Mouse (Mus musculus) heart, embryonic 11.5 days (tissue): ENCODE data around the gene Cdk15. TPM values are rescaled to one million over a fixed set of nuclear protein-coding genes. Genes with fewer than 3 reads are reported as not detected.

Source experiments
- ATAC-seq: fragments of 200-750 bp; cut with Nextera tagmentation; replicated peaks from 2 replicates; pipeline ENCODE4 v1.8.0; 2017; ENCODE audit warnings: moderate library complexity; ENCODE audit not compliant: insufficient number of reproducible peaks, low FRiP score, low TSS enrichment
- H3K27ac ChIP-seq: fragments of 300-500 bp; sonication (generic); 2 replicates; pipeline ENCODE4 v1.5.1; 2014; ENCODE audit warnings: mild to moderate bottlenecking, low read depth, low read length
- H3K27me3 ChIP-seq: fragments of 300-500 bp; sonication (generic); 2 replicates; pipeline ENCODE4 v1.6.1; 2014; ENCODE audit warnings: mild to moderate bottlenecking, low read length, mixed read lengths; ENCODE audit not compliant: control insufficient read depth, insufficient read depth
- H3K36me3 ChIP-seq: fragments of 300-500 bp; sonication (generic); 2 replicates; pipeline ENCODE4 v1.6.1; 2014; ENCODE audit warnings: mild to moderate bottlenecking, low read length, moderate library complexity, mixed read lengths; ENCODE audit not compliant: control insufficient read depth, insufficient read depth
- H3K4me1 ChIP-seq: fragments of 300-500 bp; sonication (generic); 2 replicates; pipeline ENCODE4 v1.6.1; 2014; ENCODE audit warnings: low read length; ENCODE audit not compliant: control insufficient read depth, insufficient read depth
- H3K4me2 ChIP-seq: fragments of 300-500 bp; sonication (generic); 2 replicates; pipeline ENCODE4 v1.6.1; 2014; ENCODE audit warnings: mild to moderate bottlenecking, moderate library complexity
- H3K4me3 ChIP-seq: fragments of 300-500 bp; sonication (generic); 2 replicates; pipeline ENCODE4 v1.5.1; 2014; ENCODE audit warnings: low read depth, low read length
- H3K9ac ChIP-seq: fragments of 300-500 bp; sonication (generic); 2 replicates; pipeline ENCODE4 v1.6.1; 2014; ENCODE audit warnings: mild to moderate bottlenecking, low read depth, low read length, moderate library complexity
- H3K9me3 ChIP-seq: fragments of 300-500 bp; sonication (generic); replicated peaks from 2 replicates; pipeline ENCODE4 v1.6.1; 2016; ENCODE audit warnings: low read length; ENCODE audit not compliant: control insufficient read depth
- WGBS: fragments of 180-500 bp; shearing (Covaris S2); extraction: QIAGEN DNeasy Blood & Tissue Kit; methylation state at CpG from one replicate; pipeline ENCODE4 v1.1.7; 2014; ENCODE audit not compliant: insufficient replicate concordance; 5-methylcytosine and 5-hydroxymethylcytosine counted together
- polyA plus RNA-seq: library from polyadenylated mRNA; unstranded; fragments of >200 nt; fragmentation: Nextera tagmentation; extraction: Ambion mirVana; gene quantifications from 2 replicates; pipeline ENCODE4 v1.2.1, GENCODE M21; 2014

Cdk15 gene
- polyA plus RNA-seq, 1 experiment from 2014 or later, result 0.50 TPM

- H3K27me3 ChIP-seq, result no peaks in the 10 kb centered on the region
- H3K36me3 ChIP-seq, result no peaks in the 10 kb centered on the region
- WGBS, result 6% methylated on average over 16 of the region's 16 CpGs
- no peaks in the 10 kb centered on the region for H3K9me3 ChIP-seq
- no peak overlapping the region for H3K27ac ChIP-seq
- peak overlapping the region; percentile 53 for H3K4me2 ChIP-seq
- no peak overlapping the region for H3K9ac ChIP-seq
- ATAC-seq, result no peak
- no peak overlapping the region for H3K4me3 ChIP-seq
- 0 out of 2 replicates have a peak, but pooled peaks cover 6% of the 10 kb centered on the region for H3K4me1 ChIP-seq
Measured at GRCm38 (mm10) chr1:59340814-59341588, 84.3 kb downstream of the Cdk15 start.

GRCm38 (mm10) chr1:59341697-59342096, 85.0 kb downstream of the Cdk15 start:
- Histone ChIP-seq H3K27me3 (no peaks in the 10 kb centered on the region), H3K4me3 (no peak overlapping the region), H3K9me3 (no peaks in the 10 kb centered on the region), H3K36me3 (no peaks in the 10 kb centered on the region), H3K27ac (no peak overlapping the region), H3K4me1 (0 out of 2 replicates have a peak, but pooled peaks cover 6% of the 10 kb centered on the region), H3K9ac (no peak overlapping the region), H3K4me2 (no peak overlapping the region)
- WGBS, result 30% methylated on average over 3 of the region's 3 CpGs
- no peak for ATAC-seq

- H3K4me2 ChIP-seq, result no peak overlapping the region
- H3K27me3 ChIP-seq, result no peaks in the 10 kb centered on the region
- no peak overlapping the region for H3K27ac ChIP-seq
- 66% methylated on average over 6 of the region's 6 CpGs for WGBS
- H3K4me3 ChIP-seq, result no peak overlapping the region
- H3K4me1 ChIP-seq, result 0 out of 2 replicates have a peak, but pooled peaks cover 6% of the 10 kb centered on the region
- no peak overlapping the region for H3K9ac ChIP-seq
- H3K9me3 ChIP-seq, result no peaks in the 10 kb centered on the region
- H3K36me3 ChIP-seq, result no peaks in the 10 kb centered on the region
- no peak for ATAC-seq
Measured at GRCm38 (mm10) chr1:59342146-59342545, 85.4 kb downstream of the Cdk15 start.

GRCm38 (mm10) chr1:59352706-59353105, 96.0 kb downstream of the Cdk15 start:
- H3K27me3 ChIP-seq, result peaks cover 25% of the 10 kb centered on the region
- H3K4me2 ChIP-seq, result no peak overlapping the region
- H3K9ac ChIP-seq, result no peak overlapping the region
- H3K9me3 ChIP-seq, result no peaks in the 10 kb centered on the region
- no peak overlapping the region for H3K27ac ChIP-seq
- H3K4me3 ChIP-seq, result no peak overlapping the region
- H3K4me1 ChIP-seq, result no peaks in the 10 kb centered on the region
- H3K36me3 ChIP-seq, result no peaks in the 10 kb centered on the region
- 68% methylated on average over 4 of the region's 4 CpGs for WGBS
- no peak for ATAC-seq

GRCm38 (mm10) chr1:59355440-59355839, 98.7 kb downstream of the Cdk15 start:
- H3K4me2 ChIP-seq, result no peak overlapping the region
- peaks cover 42% of the 10 kb centered on the region for H3K27me3 ChIP-seq
- H3K36me3 ChIP-seq, result no peaks in the 10 kb centered on the region
- ATAC-seq, result no peak
- H3K27ac ChIP-seq, result no peak overlapping the region
- no peak overlapping the region for H3K4me3 ChIP-seq
- H3K9ac ChIP-seq, result no peak overlapping the region
- H3K4me1 ChIP-seq, result no peaks in the 10 kb centered on the region
- no peaks in the 10 kb centered on the region for H3K9me3 ChIP-seq
- WGBS, result 74% methylated on average over 9 of the region's 9 CpGs

GRCm38 (mm10) chr1:59359136-59359535, 102.4 kb downstream of the Cdk15 start:
- Histone ChIP-seq H3K36me3 (no peaks in the 10 kb centered on the region), H3K4me1 (no peaks in the 10 kb centered on the region), H3K27ac (no peak overlapping the region), H3K4me2 (no peak overlapping the region), H3K9me3 (no peaks in the 10 kb centered on the region), H3K27me3 (peaks cover 65% of the 10 kb centered on the region), H3K4me3 (no peak overlapping the region), H3K9ac (no peak overlapping the region)
- no peak for ATAC-seq
- WGBS, result 82% methylated on average over 9 of the region's 9 CpGs

GRCm38 (mm10) chr1:59360834-59361233, 104.1 kb downstream of the Cdk15 start:
- Histone ChIP-seq H3K9me3 (no peaks in the 10 kb centered on the region), H3K4me2 (no peak overlapping the region), H3K4me1 (0 out of 2 replicates have a peak, but pooled peaks cover 6% of the 10 kb centered on the region), H3K4me3 (no peak overlapping the region), H3K27me3 (peaks cover 63% of the 10 kb centered on the region), H3K27ac (no peak overlapping the region), H3K9ac (no peak overlapping the region), H3K36me3 (no peaks in the 10 kb centered on the region)
- no peak for ATAC-seq
- WGBS, result 53% methylated on average over 3 of the region's 3 CpGs

GRCm38 (mm10) chr1:59361460-59361859, 104.8 kb downstream of the Cdk15 start:
- Histone ChIP-seq H3K9me3 (no peaks in the 10 kb centered on the region), H3K36me3 (no peaks in the 10 kb centered on the region)
- ATAC-seq, result no peak

GRCm38 (mm10) chr1:59361966-59362365, 105.3 kb downstream of the Cdk15 start:
- 72% methylated on average over 4 of the region's 4 CpGs for WGBS
- Histone ChIP-seq H3K4me1 (0 out of 2 replicates have a peak, but pooled peaks cover 6% of the 10 kb centered on the region), H3K9me3 (no peaks in the 10 kb centered on the region), H3K4me3 (no peak overlapping the region), H3K27me3 (peaks cover 66% of the 10 kb centered on the region), H3K9ac (no peak overlapping the region), H3K4me2 (no peak overlapping the region), H3K36me3 (no peaks in the 10 kb centered on the region), H3K27ac (no peak overlapping the region)
- no peak for ATAC-seq

More at GRCm38 (mm10) chr1:59361460-59361859, 104.8 kb downstream of the Cdk15 start:
- Histone ChIP-seq H3K4me3 (no peak overlapping the region), H3K4me1 (0 out of 2 replicates have a peak, but pooled peaks cover 6% of the 10 kb centered on the region), H3K27ac (no peak overlapping the region), H3K27me3 (peaks cover 64% of the 10 kb centered on the region), H3K4me2 (no peak overlapping the region), H3K9ac (no peak overlapping the region)
- 37% methylated on average over 4 of the region's 4 CpGs for WGBS
